Mouse (Mus musculus) heart, adult 2 months (tissue): Measurements from ENCODE around the gene Atg4a. TPM values are rescaled to one million over a fixed set of nuclear protein-coding genes. Genes with fewer than 3 reads are reported as not detected.
A peak's percentile ranks its signal among the peaks of the same experiment; 100 is the strongest.

ENCODE experiments used
- DNase-seq, 2 experiments: peaks; one replicate each; pipeline ENCODE4 v3.0.0; 2021
- H3K27ac ChIP-seq: fragments of 200-600 bp; 2 replicates; pipeline ENCODE4 v1.8.1; 2022
- H3K27me3 ChIP-seq: fragments of 200-500 bp; 2 replicates; pipeline ENCODE4 v1.6.1; 2012; ENCODE audit warnings: mild to moderate bottlenecking, low read length, inconsistent platforms, mixed read lengths; ENCODE audit not compliant: control insufficient read depth, insufficient read depth
- H3K36me3 ChIP-seq: fragments of 200-500 bp; 2 replicates; pipeline ENCODE4 v1.6.1; 2012; ENCODE audit warnings: low read length, inconsistent platforms; ENCODE audit not compliant: control insufficient read depth, insufficient read depth
- H3K4me1 ChIP-seq: fragments of 200-500 bp; 2 replicates; pipeline ENCODE4 v1.6.1; 2011; ENCODE audit warnings: low read length; ENCODE audit not compliant: control insufficient read depth, insufficient read depth
- H3K4me3 ChIP-seq: fragments of 200-600 bp; 2 replicates; pipeline ENCODE4 v1.8.1; 2022
- H3K79me2 ChIP-seq: fragments of 200-500 bp; replicated peaks from 2 replicates; pipeline ENCODE4 v1.6.1; 2012; ENCODE audit warnings: mild to moderate bottlenecking, inconsistent platforms, low read length, moderate library complexity, mixed read lengths; ENCODE audit not compliant: control insufficient read depth, insufficient read depth
- H3K9ac ChIP-seq: fragments of 200-500 bp; 2 replicates; pipeline ENCODE4 v1.6.1; 2012; ENCODE audit warnings: low read depth, mild to moderate bottlenecking, control low read depth, inconsistent platforms, low read length, mixed read lengths
- CTCF ChIP-seq: fragments of 200-600 bp; IDR thresholded peaks from 2 replicates; pipeline ENCODE4 v1.8.1; 2022; ENCODE audit warnings: antibody characterized with exemption, mild to moderate bottlenecking, moderate library complexity
- EP300 ChIP-seq: fragments of 200-500 bp; IDR thresholded peaks from 2 replicates; pipeline ENCODE4 v1.6.1; 2011; ENCODE audit warnings: low read depth, low read length, control low read depth; ENCODE audit not compliant: insufficient read depth
- POLR2A ChIP-seq: fragments of 200-500 bp; IDR thresholded peaks from 2 replicates; pipeline ENCODE4 v1.6.1; 2011; ENCODE audit warnings: mild to moderate bottlenecking, low read depth, low read length, control low read depth; ENCODE audit not compliant: insufficient read depth
- WGBS: fragments of 180-500 bp; shearing (Covaris S2); methylation state at CpG from one replicate; pipeline ENCODE4 v1.1.7; 2018; 5-methylcytosine and 5-hydroxymethylcytosine counted together
- intact Hi-C: fragments of 180-260 bp; cut with DNase I; formaldehyde crosslinking; loops from one replicate; pipeline ENCODE4 v1.15.1; 2025
- polyA plus RNA-seq: library from polyadenylated mRNA; depleted of rRNA; stranded (reverse); fragments of >200 nt; gene quantifications from 2 replicates; pipeline ENCODE4 v1.2.3, GENCODE M21; 2012
- total RNA-seq, 2 experiments: library from RNA; stranded (reverse); gene quantifications; 2 replicates each; pipeline ENCODE4 v1.2.3; 2021

Atg4a gene
- total and polyA plus RNA-seq, 3 experiments = 4.3 to 10.8 (median 9.2) TPM

- Histone ChIP-seq H3K79me2 (no peaks in the 10 kb centered on the region), H3K36me3 (no peaks in the 10 kb centered on the region), H3K4me1 (no peaks in the 10 kb centered on the region), H3K27me3 (no peaks in the 10 kb centered on the region), H3K27ac (no peak overlapping the region), H3K9ac (no peak overlapping the region), H3K4me3 (no peak overlapping the region)
- TF ChIP-seq POLR2A (no peak), EP300 (no peak), CTCF (no peak)
- DNase-seq = no peak
- intact Hi-C loops = no loop called here
These were observed 193.6 kb downstream of the Atg4a start for GRCm38 (mm10) chrX:141150290-141150689.

DNA sequence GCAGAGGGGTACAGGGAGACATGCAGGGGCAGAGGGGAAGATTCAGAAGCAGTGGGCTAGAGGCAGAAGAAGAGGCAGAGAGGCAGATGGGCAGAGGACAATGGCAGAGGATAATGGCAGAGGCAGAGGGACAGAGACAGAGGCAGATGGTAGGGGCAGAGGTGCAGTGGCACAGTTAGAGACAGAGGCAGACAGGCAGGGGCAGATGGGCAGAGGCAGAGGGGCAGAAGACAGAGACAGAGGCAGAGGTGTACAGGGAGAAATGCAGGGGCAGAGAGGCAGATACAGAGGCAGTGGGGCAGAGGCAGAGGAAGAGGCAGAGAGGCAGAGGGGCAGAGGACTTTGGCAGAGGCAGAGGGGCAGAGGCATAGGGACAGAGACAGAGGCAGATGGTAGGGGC is 194.5 kb downstream of the Atg4a start:
- Histone ChIP-seq H3K4me1 (no peaks in the 10 kb centered on the region), H3K27ac (no peak overlapping the region), H3K36me3 (no peaks in the 10 kb centered on the region), H3K4me3 (no peak overlapping the region), H3K27me3 (no peaks in the 10 kb centered on the region), H3K79me2 (no peaks in the 10 kb centered on the region), H3K9ac (no peak overlapping the region)
- intact Hi-C loops = no loop called here
- no peak for DNase-seq
- no peak for TF ChIP-seq CTCF
- TF ChIP-seq EP300 = no peak
- no peak for TF ChIP-seq POLR2A

- Histone ChIP-seq H3K27me3 (no peaks in the 10 kb centered on the region), H3K4me3 (no peak overlapping the region), H3K27ac (no peak overlapping the region), H3K79me2 (no peaks in the 10 kb centered on the region), H3K4me1 (no peaks in the 10 kb centered on the region; the same call in 1 of the 2 replicates), H3K36me3 (no peaks in the 10 kb centered on the region), H3K9ac (no peak overlapping the region)
- intact Hi-C loops = loop anchor here (1.0 kb wide), 1 partner anchor 245 kb away; no protein-coding TSS in a partner anchor
- DNase-seq = no peak
- WGBS = 6% methylated on average over 2 of the region's 2 CpGs
- TF ChIP-seq CTCF (peak; percentile 81), EP300 (no peak), POLR2A (no peak)
These were observed 200.0 kb downstream of the Atg4a start for GRCm38 (mm10) chrX:141156696-141157095.

DNA sequence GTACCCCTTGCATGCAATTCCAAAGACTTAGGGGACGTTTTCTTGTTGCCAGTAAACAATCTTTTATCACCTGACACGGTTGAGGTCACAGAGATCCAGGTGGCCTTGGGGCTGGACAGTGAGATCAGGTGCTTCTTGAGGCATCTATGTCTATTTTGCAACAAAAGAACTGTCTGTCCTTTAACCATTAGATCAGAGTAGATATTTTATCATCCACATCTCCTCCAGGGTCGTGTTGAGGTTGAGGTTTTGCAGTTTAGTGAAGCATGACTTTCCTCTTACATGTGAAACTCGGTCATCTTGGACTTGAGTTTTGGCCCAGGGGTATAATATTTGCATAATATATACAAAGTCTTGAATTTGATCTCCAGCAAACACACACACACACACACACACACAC is 200.9 kb downstream of the Atg4a start:
- Histone ChIP-seq H3K4me1 (no peaks in the 10 kb centered on the region; the same call in 1 of the 2 replicates), H3K36me3 (no peaks in the 10 kb centered on the region), H3K79me2 (no peaks in the 10 kb centered on the region), H3K27me3 (no peaks in the 10 kb centered on the region), H3K9ac (no peak overlapping the region), H3K4me3 (no peak overlapping the region), H3K27ac (no peak overlapping the region)
- DNase-seq = no peak
- intact Hi-C loops = no loop called here
- 64% methylated on average over 4 of the region's 4 CpGs for WGBS
- TF ChIP-seq POLR2A = no peak

DNA sequence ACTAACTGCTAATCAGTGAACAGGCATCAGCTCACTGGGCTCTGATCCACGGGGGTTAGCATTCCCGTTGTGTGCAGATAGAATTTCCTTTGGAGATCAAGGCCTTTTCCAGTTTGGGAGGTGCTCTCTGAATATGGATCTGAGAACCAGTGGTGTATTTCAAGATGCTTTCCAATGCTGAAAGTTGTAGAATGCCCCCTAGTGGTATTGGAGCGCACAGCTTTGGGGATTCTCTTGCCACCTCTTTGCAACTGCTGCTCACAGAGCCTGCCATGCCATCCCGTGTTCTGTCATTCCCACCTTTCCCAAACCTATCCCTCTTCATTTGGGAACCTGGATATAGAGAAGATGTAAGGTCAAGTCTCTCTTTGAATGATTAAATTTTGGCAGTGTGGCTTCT is 201.5 kb downstream of the Atg4a start:
- H3K4me1 ChIP-seq = no peaks in the 10 kb centered on the region; the same call in 1 of the 2 replicates
- WGBS = 38% methylated on average over 4 of the region's 4 CpGs
- intact Hi-C loops = no loop called here
- no peak overlapping the region for H3K9ac ChIP-seq
- H3K36me3 ChIP-seq = no peaks in the 10 kb centered on the region
- DNase-seq = no peak
- TF ChIP-seq POLR2A (no peak), CTCF (peak; percentile 69)
- H3K4me3 ChIP-seq = no peak overlapping the region
- no peak overlapping the region for H3K27ac ChIP-seq
- no peaks in the 10 kb centered on the region for H3K27me3 ChIP-seq
- H3K79me2 ChIP-seq = no peaks in the 10 kb centered on the region

DNA sequence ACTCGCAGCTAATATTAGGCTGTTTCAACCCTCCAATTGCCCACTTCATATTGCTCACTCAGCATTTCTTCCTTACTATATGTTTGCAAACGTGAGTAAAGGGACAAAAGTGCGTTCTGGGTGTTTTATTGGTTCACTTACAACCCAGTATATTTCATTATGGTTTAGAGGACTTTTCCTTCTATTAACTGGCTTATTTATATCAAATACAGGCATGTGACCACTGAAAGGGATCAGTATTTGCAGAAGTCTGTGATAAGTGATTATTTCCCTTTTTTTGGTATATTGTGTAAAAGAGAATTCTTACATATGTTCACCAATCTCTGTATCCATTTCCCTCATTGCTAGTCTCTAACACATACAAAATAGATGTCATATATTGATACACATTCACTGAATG is 203.7 kb downstream of the Atg4a start:
- TF ChIP-seq EP300 (no peak), CTCF (no peak), POLR2A (no peak)
- no peaks in the 10 kb centered on the region for H3K36me3 ChIP-seq
- no peaks in the 10 kb centered on the region for H3K27me3 ChIP-seq
- H3K4me1 ChIP-seq = no peaks in the 10 kb centered on the region; the same call in 1 of the 2 replicates
- intact Hi-C loops = no loop called here
- H3K79me2 ChIP-seq = no peaks in the 10 kb centered on the region
- H3K27ac ChIP-seq = no peak overlapping the region
- no peak overlapping the region for H3K4me3 ChIP-seq
- no peak overlapping the region for H3K9ac ChIP-seq
- no peak for DNase-seq
- 75% methylated on average over 3 of the region's 3 CpGs for WGBS
